Mouse (Mus musculus) layer of hippocampus, adult 9-11 months (tissue): ENCODE measurements around the gene Gm26938.
A peak's percentile ranks its signal among the peaks of the same experiment; 100 is the strongest.

Experiments
- DNase-seq: peaks from one replicate; pipeline ENCODE4 v3.0.0; 2022

The Gm26938 gene

GRCm38 (mm10) chr5:139826357-139827055 is at the start of gene Gm26938, which contains the start of gene Psmg3:
Gm26938 (minus strand) TSS chr5:139826407.
Psmg3 (minus strand) TSS chr5:139826885.
- DNase-seq: peak; percentile 82

GRCm38 (mm10) chr5:139871526-139871925 is 45.3 kb upstream of the Gm26938 start:
- DNase-seq: no peak

- no peak for DNase-seq
Measured at GRCm38 (mm10) chr5:139870886-139871285, 44.7 kb upstream of the Gm26938 start.

GRCm38 (mm10) chr5:139862759-139863158 is 36.6 kb upstream of the Gm26938 start:
- DNase-seq: no peak

GRCm38 (mm10) chr5:139860328-139861104 is 34.3 kb upstream of the Gm26938 start:
- no peak for DNase-seq

GRCm38 (mm10) chr5:139849626-139850320 is 23.6 kb upstream of the Gm26938 start:
- no peak for DNase-seq

GRCm38 (mm10) chr5:139839142-139839541 is 12.9 kb upstream of the Gm26938 start:
- DNase-seq: no peak

GRCm38 (mm10) chr5:139838476-139838892 is 12.3 kb upstream of the Gm26938 start:
- no peak for DNase-seq

GRCm38 (mm10) chr5:139835706-139836105 is 9.5 kb upstream of the Gm26938 start:
- DNase-seq: no peak

- DNase-seq: no peak
Measured at GRCm38 (mm10) chr5:139832125-139832524, 5.9 kb upstream of the Gm26938 start.

GRCm38 (mm10) chr5:139830734-139831133 is 4.5 kb upstream of the Gm26938 start:
- DNase-seq: no peak

- DNase-seq: no peak
Measured at GRCm38 (mm10) chr5:139829384-139829783, 3.2 kb upstream of the Gm26938 start.

GRCm38 (mm10) chr5:139827593-139827992 is 1.4 kb upstream of the Gm26938 start:
- no peak for DNase-seq

- no peak for DNase-seq
Measured at GRCm38 (mm10) chr5:139825947-139826346, 260 bp downstream of the Gm26938 start.

- no peak for DNase-seq
Measured at GRCm38 (mm10) chr5:139824531-139824930, 1.7 kb downstream of the Gm26938 start.

GRCm38 (mm10) chr5:139821466-139822459 is 4.4 kb downstream of the Gm26938 start:
- DNase-seq: no peak

GRCm38 (mm10) chr5:139819538-139820181 is 6.5 kb downstream of the Gm26938 start, which contains the start of gene Tmem184a:
Tmem184a (minus strand) TSS chr5:139819917.
- no peak for DNase-seq

GRCm38 (mm10) chr5:139818801-139819200 is 7.4 kb downstream of the Gm26938 start:
- no peak for DNase-seq

GRCm38 (mm10) chr5:139818056-139818455 is 8.2 kb downstream of the Gm26938 start:
- no peak for DNase-seq

GRCm38 (mm10) chr5:139817292-139817691 is 8.9 kb downstream of the Gm26938 start:
- no peak for DNase-seq

GRCm38 (mm10) chr5:139816445-139816844 is 9.8 kb downstream of the Gm26938 start:
- no peak for DNase-seq

- DNase-seq: no peak
Measured at GRCm38 (mm10) chr5:139815964-139816363, 10.2 kb downstream of the Gm26938 start.
